Mouse (Mus musculus) megakaryocyte, embryonic 14.5 days (primary cell): ENCODE measurements at regions not wholly inside any gene's neighbourhood (a gene's known extent, or its start where the extent isn't known, plus 50 kb on each side); places are given as distances from the start of the nearest gene placed in this dataset.

Experiments used
- FLI1 ChIP-seq: IDR thresholded peaks from 2 replicates; pipeline ENCODE4 v1.6.1; 2012; ENCODE audit warnings: low read length, inconsistent platforms, mixed read lengths
- GATA1 ChIP-seq: IDR thresholded peaks from 3 replicates; pipeline ENCODE4 v1.6.1; 2012; ENCODE audit warnings: mixed read lengths, low read length, inconsistent platforms, borderline replicate concordance

DNA sequence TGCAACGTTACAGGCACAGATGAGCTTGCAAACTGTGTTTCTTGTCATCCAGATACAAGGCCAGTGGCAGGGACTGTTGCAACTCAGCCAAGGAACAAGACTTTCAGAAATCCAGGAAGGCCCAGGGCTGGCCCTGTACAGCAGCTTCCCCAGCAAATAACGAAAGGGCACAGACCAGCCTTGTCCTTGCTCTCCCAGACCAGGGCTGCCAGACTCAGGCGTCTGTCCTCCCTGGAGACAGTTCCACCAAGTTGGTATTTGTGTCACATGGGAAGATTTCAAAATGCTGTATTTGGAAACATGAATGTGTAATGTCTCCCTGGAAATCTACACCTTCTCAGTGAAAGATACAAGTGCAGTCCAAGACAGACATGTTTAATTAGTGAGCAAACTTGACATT is 157.8 kb downstream of the Cbln1 start:
- no peak for TF ChIP-seq GATA1
- TF ChIP-seq FLI1 = no peak
